ENCODE assay signal across 8 mouse cellular contexts in genomic region chr10:30618091-30618917, GRCm38 (mm10). TPM values are rescaled to one million over a fixed set of nuclear protein-coding genes. Genes with fewer than 3 reads are reported as not detected.
A peak's percentile ranks its signal among the peaks of the same experiment; 100 is the strongest.
DNase-seq lines count a peak whose midpoint lies in the region; ATAC-seq and TF ChIP-seq lines count a peak whose summit lies in the region.

No protein-coding gene starts in this region.

- peaks cover 15% of the 10 kb centered on the region for H3K4me1 ChIP-seq in forebrain, embryonic 10.5 days
- peaks cover 7% of the 10 kb centered on the region; the same call in 1 of the 2 replicates for H3K4me1 ChIP-seq in heart, embryonic 15.5 days (replicated peaks)
- H3K4me1 ChIP-seq in liver, embryonic 14.5 days (replicated peaks; ENCODE audit: control insufficient read depth in 2 of 2, insufficient read depth in 2 of 2, low read length in 1 of 2), result peaks cover 5 to 11% of the 10 kb centered on the region in 2 experiments
- H3K4me1 ChIP-seq in neural tube, embryonic 11.5 days (ENCODE audit: control insufficient read depth, insufficient read depth, low read length), result no peaks in the 10 kb centered on the region
- no peaks in the 10 kb centered on the region for H3K4me1 ChIP-seq in stomach, postnatal 0 days (replicated peaks; ENCODE audit: control insufficient read depth, insufficient read depth)

- H3K27ac ChIP-seq in forebrain, embryonic 10.5 days, result peak overlapping the region; percentile 92
- peak overlapping the region; percentile 99 for H3K27ac ChIP-seq in heart, embryonic 15.5 days
- peak overlapping the region; percentile 87 for H3K27ac ChIP-seq in liver, embryonic 14.5 days
- peak overlapping the region; percentile 28 for H3K27ac ChIP-seq in neural tube, embryonic 11.5 days (ENCODE audit: low read depth, low read length)
- H3K27ac ChIP-seq in stomach, postnatal 0 days (replicated peaks), result peak overlapping the region; percentile 96

- H3K4me3 ChIP-seq in forebrain, embryonic 10.5 days, result peak overlapping the region; percentile 63
- peak overlapping the region; percentile 74 for H3K4me3 ChIP-seq in heart, embryonic 15.5 days
- peak overlapping the region; percentile 76 to 79 for H3K4me3 ChIP-seq in liver, embryonic 14.5 days (ENCODE audit: insufficient read depth in 1 of 2, low read depth in 2 of 2, low read length in 2 of 2)
- peak overlapping the region; percentile 39 for H3K4me3 ChIP-seq in neural tube, embryonic 11.5 days (ENCODE audit: low read depth, low read length)
- H3K4me3 ChIP-seq in stomach, postnatal 0 days (ENCODE audit: low read depth, low read length), result peak overlapping the region; percentile 64

- ATAC-seq in heart, embryonic 15.5 days (replicated peaks; ENCODE audit: insufficient number of reproducible peaks, insufficient read depth, low FRiP score, low read depth), result peak; percentile 100
- ATAC-seq in liver, embryonic 14.5 days (ENCODE audit: insufficient read depth), result peak; percentile 100
- ATAC-seq in neural tube, embryonic 11.5 days (ENCODE audit: insufficient read depth, low FRiP score, low TSS enrichment), result peak; percentile 100
- ATAC-seq in stomach, postnatal 0 days (ENCODE audit: low FRiP score, low TSS enrichment), result peak; percentile 100

- H3K9me3 ChIP-seq in forebrain, embryonic 10.5 days, result no peaks in the 10 kb centered on the region
- no peaks in the 10 kb centered on the region for H3K9me3 ChIP-seq in heart, embryonic 15.5 days (replicated peaks)
- H3K9me3 ChIP-seq in liver, embryonic 14.5 days (ENCODE audit: control insufficient read depth, low read length), result no peaks in the 10 kb centered on the region
- H3K9me3 ChIP-seq in neural tube, embryonic 11.5 days (ENCODE audit: control insufficient read depth, low read length), result no peaks in the 10 kb centered on the region
- H3K9me3 ChIP-seq in stomach, postnatal 0 days (ENCODE audit: control insufficient read depth, low read length), result no peaks in the 10 kb centered on the region

- H3K27me3 ChIP-seq in forebrain, embryonic 10.5 days (ENCODE audit: poor library complexity, severe bottlenecking), result no peaks in the 10 kb centered on the region
- H3K27me3 ChIP-seq in heart, embryonic 15.5 days, result no peaks in the 10 kb centered on the region
- H3K27me3 ChIP-seq in liver, embryonic 14.5 days (ENCODE audit: control insufficient read depth, insufficient read depth, low read length), result no peaks in the 10 kb centered on the region
- no peaks in the 10 kb centered on the region for H3K27me3 ChIP-seq in neural tube, embryonic 11.5 days (ENCODE audit: control insufficient read depth, insufficient read depth, low read length)
- no peaks in the 10 kb centered on the region for H3K27me3 ChIP-seq in stomach, postnatal 0 days (ENCODE audit: control insufficient read depth, insufficient read depth, low read length)

- TF ChIP-seq EP300 in liver, embryonic 14.5 days (IDR thresholded peaks at IDR 0.05; ENCODE audit: low read depth), result 0 out of 2 replicates have a peak, but pooled peaks have one; percentile 34
- TF ChIP-seq EP300 in stomach, postnatal 0 days (optimal IDR thresholded peaks at IDR 0.05), result no peak

- no peaks in the 10 kb centered on the region for H3K36me3 ChIP-seq in forebrain, embryonic 10.5 days (replicated peaks)
- peaks cover 1% of the 10 kb centered on the region for H3K36me3 ChIP-seq in heart, embryonic 15.5 days
- H3K36me3 ChIP-seq in liver, embryonic 14.5 days (replicated peaks; ENCODE audit: control insufficient read depth, insufficient read depth, low read depth), result no peaks in the 10 kb centered on the region; the same call in 1 of the 2 replicates
- no peaks in the 10 kb centered on the region for H3K36me3 ChIP-seq in neural tube, embryonic 11.5 days (ENCODE audit: control insufficient read depth, insufficient read depth, low read length)
- H3K36me3 ChIP-seq in stomach, postnatal 0 days (ENCODE audit: control insufficient read depth, insufficient read depth, low read length), result no peaks in the 10 kb centered on the region

- peak; percentile 96 to 98 for DNase-seq in CD8-positive naive resting alpha-beta T cell, adult 2 months (ENCODE audit: low read depth in 2 of 2, low spot score in 2 of 2)
- DNase-seq in c-Kit-positive CD71-negative TER-119-negative erythroid progenitor cells, embryonic 14.5 days (ENCODE audit: low read depth), result peak; percentile 96
- DNase-seq in forebrain, embryonic 10.5 days (ENCODE audit: extremely low spot score, low spot score), result peak; percentile 97
- DNase-seq in kidney, postnatal 25 days, result peak; percentile 98 to 100
- DNase-seq in liver, embryonic 14.5 days (ENCODE audit: low read depth in 3 of 3, low spot score in 3 of 3), result peak; percentile 95 to 97 (median 96)
- peak; percentile 98 for DNase-seq in neural tube, embryonic 11.5 days (ENCODE audit: low spot score)
- peak; percentile 98 for DNase-seq in stomach, postnatal 0 days (ENCODE audit: low spot score)

- H3K4me2 ChIP-seq in heart, embryonic 15.5 days, result peak overlapping the region; percentile 76
- peak overlapping the region; percentile 99 for H3K4me2 ChIP-seq in liver, embryonic 14.5 days (ENCODE audit: low read depth)
- H3K4me2 ChIP-seq in neural tube, embryonic 11.5 days (ENCODE audit: low read depth), result peak overlapping the region; percentile 47
- peak overlapping the region; percentile 71 for H3K4me2 ChIP-seq in stomach, postnatal 0 days (replicated peaks; ENCODE audit: low read depth)

- H3K9ac ChIP-seq in heart, embryonic 15.5 days, result peak overlapping the region; percentile 71
- H3K9ac ChIP-seq in liver, embryonic 14.5 days (replicated peaks), result peak overlapping the region; percentile 75
- peak overlapping the region; percentile 51 for H3K9ac ChIP-seq in neural tube, embryonic 11.5 days (ENCODE audit: low read length)
- peak overlapping the region; percentile 82 for H3K9ac ChIP-seq in stomach, postnatal 0 days (ENCODE audit: low read length)

- WGBS in forebrain, embryonic 10.5 days, result 1% methylated on average over 49 of the region's 49 CpGs
- 2% methylated on average over 49 of the region's 49 CpGs for WGBS in heart, embryonic 15.5 days
- under 1% methylated on average over 49 of the region's 49 CpGs for WGBS in liver, embryonic 14.5 days (ENCODE audit: insufficient replicate concordance)
- 1% methylated on average over 49 of the region's 49 CpGs for WGBS in neural tube, embryonic 11.5 days
- 1% methylated on average over 49 of the region's 49 CpGs for WGBS in stomach, postnatal 0 days

- peak; percentile 62 for TF ChIP-seq CTCF in liver, embryonic 14.5 days (IDR thresholded peaks at IDR 0.05; ENCODE audit: low read depth)
- peak; percentile 55; the same call in 1 of the 2 replicates for TF ChIP-seq CTCF in stomach, postnatal 0 days (IDR thresholded peaks at IDR 0.05; ENCODE audit: low read depth)

RNA-seq across cellular contexts. Expression of gene Hint3, which starts 11.1 kb away (rescaled TPM):
- polyA plus RNA-seq in forebrain, embryonic 10.5 days (2016; fragmentation: Nextera tagmentation; extraction: Ambion mirVana), result 12.2 and 15.6 TPM in 2 replicates
- 27.4 and 40.5 TPM in 2 replicates for polyA plus RNA-seq in heart, embryonic 15.5 days (2015; fragmentation: Nextera tagmentation; extraction: Ambion mirVana)
- 2.7 and 5.5 TPM in 2 replicates for polyA plus RNA-seq in liver, embryonic 14.5 days (2012; rRNA removed)
- polyA plus RNA-seq in liver, embryonic 14.5 days (2014; fragmentation: Nextera tagmentation; extraction: Ambion mirVana), result 17.5 and 18.1 TPM in 2 replicates
- polyA plus RNA-seq in neural tube, embryonic 11.5 days (2014; fragmentation: Nextera tagmentation; extraction: Ambion mirVana), result 17.8 and 18.1 TPM in 2 replicates
- polyA plus RNA-seq in stomach, postnatal 0 days (2015; fragmentation: Nextera tagmentation; extraction: Ambion mirVana), result 60.9 and 67.4 TPM in 2 replicates

RNA-seq across cellular contexts. Expression of gene Trmt11, which starts 17.8 kb away (rescaled TPM):
- polyA plus RNA-seq in forebrain, embryonic 10.5 days (2016; fragmentation: Nextera tagmentation; extraction: Ambion mirVana), result 36.3 and 38.2 TPM in 2 replicates
- 12.6 and 16.1 TPM in 2 replicates for polyA plus RNA-seq in heart, embryonic 15.5 days (2015; fragmentation: Nextera tagmentation; extraction: Ambion mirVana)
- polyA plus RNA-seq in liver, embryonic 14.5 days (2012; rRNA removed), result 3.0 and 4.7 TPM in 2 replicates
- polyA plus RNA-seq in liver, embryonic 14.5 days (2014; fragmentation: Nextera tagmentation; extraction: Ambion mirVana), result 17.9 and 20.0 TPM in 2 replicates
- 27.6 and 27.7 TPM in 2 replicates for polyA plus RNA-seq in neural tube, embryonic 11.5 days (2014; fragmentation: Nextera tagmentation; extraction: Ambion mirVana)
- polyA plus RNA-seq in stomach, postnatal 0 days (2015; fragmentation: Nextera tagmentation; extraction: Ambion mirVana), result 15.1 and 15.9 TPM in 2 replicates

Comparison
In these comparisons a context has a peak if more than half of its experiments do, and no peak if none do; other contexts are left out.
1. Peak in every context shown above with its lines: DNase-seq, ATAC-seq, H3K4me3 ChIP-seq and H3K27ac ChIP-seq.
2. H3K27ac ChIP-seq: peak in every context shown above with its lines; median percentile 99 in heart, embryonic 15.5 days; 96 in stomach, postnatal 0 days; 92 in forebrain, embryonic 10.5 days; 87 in liver, embryonic 14.5 days; 28 in neural tube, embryonic 11.5 days.
3. H3K4me2 ChIP-seq: peak in every context shown above with its lines; median percentile 99 in liver, embryonic 14.5 days; 76 in heart, embryonic 15.5 days; 71 in stomach, postnatal 0 days; 47 in neural tube, embryonic 11.5 days.